Mouse (Mus musculus) central nervous system, embryonic 18 days (tissue): ENCODE measurements around the gene Pnma5. TPM values are rescaled to one million over a fixed set of nuclear protein-coding genes. Genes with fewer than 3 reads are reported as not detected.

Experiments
- polyA plus RNA-seq: library from polyadenylated mRNA; depleted of rRNA; stranded (reverse); fragments of >200 nt; gene quantifications from 2 replicates; pipeline ENCODE4 v1.2.3, GENCODE M21; 2012; rRNA removed

The Pnma5 gene
- polyA plus RNA-seq, result 0.35 and 0.40 TPM in 2 replicates

DNA sequence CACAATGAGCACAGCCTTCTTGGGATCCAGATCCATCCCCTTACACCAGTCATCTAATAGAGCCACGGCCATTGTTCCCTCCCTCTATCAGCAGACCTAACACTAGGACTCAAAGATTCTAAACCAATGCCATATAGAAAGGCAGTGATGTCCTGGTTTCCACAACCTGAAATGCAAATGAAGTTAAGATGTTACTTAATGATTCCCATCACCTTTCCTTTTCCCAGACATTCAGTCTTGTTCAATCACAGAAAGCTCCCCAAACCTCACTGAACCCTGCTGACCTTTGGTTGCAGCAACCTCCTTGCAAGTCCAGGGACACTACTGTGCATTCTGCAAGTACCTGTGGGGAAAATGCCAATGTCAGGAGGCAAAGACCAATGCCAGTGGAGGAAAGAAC, at the start of gene Pnma5:
Gene Pnma5 (minus strand): TSS at position 101 of the 400 bp plus-strand sequence.

DNA sequence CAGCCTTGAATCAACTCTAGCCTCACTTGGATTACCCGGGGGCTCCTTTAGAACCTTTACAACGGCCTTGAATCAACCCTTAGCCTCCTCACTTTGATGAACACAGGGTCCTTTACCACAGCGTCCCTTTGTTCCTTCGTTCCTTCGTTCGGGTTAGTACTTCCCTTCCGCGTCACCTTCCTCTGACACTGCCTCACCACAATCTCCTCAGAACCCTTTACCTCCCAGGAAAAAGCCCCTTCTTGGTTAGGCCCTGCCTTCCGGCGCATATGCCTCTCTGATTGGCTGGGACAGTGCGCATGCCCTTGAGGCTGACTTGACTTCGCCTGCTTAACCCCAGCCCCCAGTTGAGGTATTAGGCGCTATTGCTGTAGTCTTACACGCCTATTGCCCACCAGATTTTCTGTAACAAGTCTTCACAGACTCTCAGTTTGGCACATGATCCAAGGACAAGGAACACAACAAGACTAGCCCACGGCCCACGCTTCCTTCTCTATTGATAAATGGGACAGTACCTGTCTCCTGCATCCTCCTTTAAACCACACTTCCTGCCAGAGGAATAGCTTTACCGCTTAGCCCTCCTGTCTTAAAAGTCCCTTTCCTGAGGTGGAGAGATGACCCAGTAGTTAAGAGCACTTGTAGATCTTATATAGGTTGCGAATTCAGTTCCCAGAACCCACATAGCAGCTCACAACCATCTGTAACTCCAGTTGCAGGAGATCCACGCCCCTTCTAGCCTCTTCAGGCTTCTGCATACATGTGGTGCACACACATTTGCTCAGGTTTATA, 45.6 kb upstream of the Pnma5 start, which contains the start of gene Xlr4a:
Gene Xlr4a (minus strand): TSS at position 212 of the 789 bp plus-strand sequence.

DNA sequence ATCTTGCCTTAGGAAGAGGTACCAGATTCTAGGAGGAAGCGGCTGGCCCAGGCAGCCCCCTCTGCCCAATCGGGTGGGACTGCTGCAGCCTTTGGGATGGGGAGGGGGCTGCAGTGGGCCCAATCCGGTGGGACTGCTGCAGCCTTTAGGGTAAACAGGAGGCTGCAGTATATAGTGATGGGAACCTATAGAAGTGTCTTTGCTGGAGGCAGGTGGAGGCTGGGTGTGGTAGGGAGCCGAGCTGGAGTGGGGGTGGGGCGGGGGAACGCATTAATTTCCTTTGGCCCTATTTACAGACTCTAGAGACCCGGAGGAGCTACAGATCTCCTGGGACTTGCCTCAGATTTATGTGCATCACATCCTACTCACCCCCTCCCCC, 27.5 kb upstream of the Pnma5 start, which contains the start of gene Pnma3:
Gene Pnma3 (plus strand): TSS at position 373 of the 379 bp plus-strand sequence.

DNA sequence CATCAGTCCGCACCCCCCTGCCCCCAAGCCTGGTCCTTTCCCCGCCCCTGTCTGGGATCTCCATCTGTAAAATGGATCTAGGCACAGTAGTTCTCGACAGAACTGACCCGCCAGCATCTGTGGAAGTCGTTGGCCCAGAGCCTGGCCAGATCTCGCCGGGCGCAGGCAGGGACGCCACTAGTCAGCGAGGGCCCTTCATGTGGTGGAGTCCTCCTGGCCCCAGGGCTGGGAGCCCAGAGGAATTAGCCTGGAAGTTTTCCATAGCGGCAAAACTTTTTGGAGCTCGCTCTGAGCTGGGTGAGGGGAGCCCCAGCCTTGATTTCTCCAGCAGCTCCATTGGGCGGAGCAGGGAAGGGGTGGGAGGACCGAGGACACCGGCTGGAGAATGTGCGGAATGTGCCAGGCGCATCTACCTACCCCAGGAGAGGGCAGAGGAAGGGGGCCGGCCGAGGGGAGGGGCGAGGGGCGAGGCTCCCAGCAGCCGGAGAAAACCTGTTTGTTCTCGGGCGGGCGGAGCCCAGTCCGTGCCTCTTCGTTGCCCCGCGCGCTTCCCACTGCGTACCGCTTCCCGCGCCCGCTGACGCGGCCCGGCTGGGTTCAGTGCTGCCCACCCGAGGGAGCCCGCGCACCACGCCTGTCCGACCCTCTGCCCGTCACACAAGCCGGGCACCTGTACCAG, 49.9 kb downstream of the Pnma5 start, which contains the start of gene Zfp185:
Gene Zfp185 (plus strand): TSS at position 499 of the 679 bp plus-strand sequence.

Other genes starting within 250 kb of the Pnma5 start
- 4.4 TPM in 2 replicates for gene Gabrq, start 211.9 kb downstream of the Pnma5 start, polyA plus RNA-seq
- 42.6 and 49.1 TPM in 2 replicates for gene Cetn2, start 118.7 kb downstream of the Pnma5 start, polyA plus RNA-seq
- 63.5 and 64.4 TPM in 2 replicates for gene Nsdhl, start 118.5 kb downstream of the Pnma5 start, polyA plus RNA-seq
- 1.2 and 1.7 TPM in 2 replicates for gene Zfp185, start 49.8 kb downstream of the Pnma5 start, polyA plus RNA-seq
- 22.8 and 27.1 TPM in 2 replicates for gene Pnma3, start 27.7 kb upstream of the Pnma5 start, polyA plus RNA-seq
- 0.16 and 0.57 TPM in 2 replicates for gene Xlr4a, start 45.4 kb upstream of the Pnma5 start, polyA plus RNA-seq
- 2.3 and 2.4 TPM in 2 replicates for gene Xlr3a, start 60.0 kb upstream of the Pnma5 start, polyA plus RNA-seq
- 0.95 and 1.1 TPM in 2 replicates for gene Gm14685, start 79.9 kb upstream of the Pnma5 start, polyA plus RNA-seq
- gene Xlr5b, start 111.7 kb upstream of the Pnma5 start, polyA plus RNA-seq, result not detected in 2 replicates
- 1.2 TPM in 2 replicates for gene DXBay18, start 112.3 kb upstream of the Pnma5 start, polyA plus RNA-seq
- not detected in 2 replicates for gene Spin2d, start 139.9 kb upstream of the Pnma5 start, polyA plus RNA-seq
- gene Xlr3b, start 155.1 kb upstream of the Pnma5 start, polyA plus RNA-seq, result 3.5 and 7.2 TPM in 2 replicates
- gene Xlr4b, start 177.2 kb upstream of the Pnma5 start, polyA plus RNA-seq, result 0.13 and 0.47 TPM in 2 replicates
- 13.1 and 15.3 TPM in 2 replicates for gene F8a, start 191.2 kb upstream of the Pnma5 start, polyA plus RNA-seq
- gene Xlr4c, start 206.0 kb upstream of the Pnma5 start, polyA plus RNA-seq, result 0.23 TPM in 1 of 2 replicates, not detected in the other
- 0.08 and 0.12 TPM in 2 replicates for gene Xlr3c, start 228.3 kb upstream of the Pnma5 start, polyA plus RNA-seq